Mouse (Mus musculus) liver, postnatal 0 days (tissue): ENCODE results near the gene Arsa.

Source experiments
- CTCF ChIP-seq: sonication (generic); IDR thresholded peaks from 2 replicates; pipeline ENCODE4 v1.5.1; 2016; ENCODE audit warnings: antibody characterized with exemption, low read depth
- EP300 ChIP-seq: IDR thresholded peaks from 2 replicates; pipeline ENCODE4 v1.6.1; 2016; ENCODE audit warnings: antibody characterized with exemption, low read depth, mild to moderate bottlenecking

- TF ChIP-seq CTCF (no peak), EP300 (no peak)
Observed at GRCm38 (mm10) chr15:89426716-89427115, 50.5 kb downstream of the Arsa start.
